Mouse (Mus musculus): Measurements from ENCODE around the gene Gpr161. TPM values are rescaled to one million over a fixed set of nuclear protein-coding genes. Genes with fewer than 3 reads are reported as not detected.

Gene Gpr161
- polyA plus RNA-seq, 1 experiment: 2.8 TPM

DNA sequence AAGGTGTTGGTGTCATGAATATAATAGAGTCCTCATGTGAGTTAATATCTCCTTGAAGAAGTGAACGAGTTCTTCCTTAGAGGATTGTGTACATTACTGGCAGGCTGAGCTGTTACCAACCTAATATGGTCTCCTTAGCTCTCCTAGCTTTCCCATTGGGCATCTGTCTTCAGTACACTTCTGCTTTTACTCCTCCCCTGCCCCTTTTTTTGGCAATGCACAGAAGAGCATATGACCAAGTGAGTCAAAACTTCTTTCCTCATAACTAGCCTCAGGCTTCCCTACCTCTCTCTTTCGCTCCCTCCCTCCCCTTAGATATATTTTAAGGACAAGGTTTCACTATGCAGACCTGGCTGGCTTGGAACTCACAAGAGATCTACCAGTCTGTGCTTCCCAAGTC, 67.7 kb downstream of the Gpr161 start:
- TF ChIP-seq CTCF (IDR thresholded peaks at IDR 0.05; ENCODE audit: low read depth, low read length): no peak
- no peak for TF ChIP-seq EP300 (IDR thresholded peaks at IDR 0.05; ENCODE audit: insufficient read depth, low read depth, low read length)
- no peak for TF ChIP-seq POLR2A (IDR thresholded peaks at IDR 0.05; ENCODE audit: insufficient read depth, low read length)
- H3K36me3 ChIP-seq (ENCODE audit: control insufficient read depth, insufficient read depth, low read length, poor library complexity, severe bottlenecking): no peaks in the 10 kb centered on the region
- H3K27ac ChIP-seq (ENCODE audit: insufficient read depth, low read length): no peak overlapping the region
- no peaks in the 10 kb centered on the region for H3K27me3 ChIP-seq (ENCODE audit: control insufficient read depth, insufficient read depth, low read length, poor library complexity, severe bottlenecking)
- no peak overlapping the region for H3K9ac ChIP-seq (ENCODE audit: low read depth, poor library complexity, severe bottlenecking)
- H3K4me1 ChIP-seq (ENCODE audit: control insufficient read depth, insufficient read depth, low read length): no peaks in the 10 kb centered on the region
- H3K9me3 ChIP-seq (replicated peaks; ENCODE audit: control insufficient read depth, insufficient read depth, low read length, poor library complexity, severe bottlenecking): no peaks in the 10 kb centered on the region
- no peak overlapping the region for H3K4me3 ChIP-seq (ENCODE audit: low read depth, low read length)

- H3K4me3 ChIP-seq (ENCODE audit: low read depth, low read length): no peak overlapping the region
- TF ChIP-seq POLR2A (IDR thresholded peaks at IDR 0.05; ENCODE audit: insufficient read depth, low read length) (no peak), CTCF (IDR thresholded peaks at IDR 0.05; ENCODE audit: low read depth, low read length) (no peak), EP300 (IDR thresholded peaks at IDR 0.05; ENCODE audit: insufficient read depth, low read depth, low read length) (no peak)
- no peaks in the 10 kb centered on the region for H3K9me3 ChIP-seq (replicated peaks; ENCODE audit: control insufficient read depth, insufficient read depth, low read length, poor library complexity, severe bottlenecking)
- H3K27me3 ChIP-seq (ENCODE audit: control insufficient read depth, insufficient read depth, low read length, poor library complexity, severe bottlenecking): no peaks in the 10 kb centered on the region
- H3K36me3 ChIP-seq (ENCODE audit: control insufficient read depth, insufficient read depth, low read length, poor library complexity, severe bottlenecking): no peaks in the 10 kb centered on the region
- no peak overlapping the region for H3K9ac ChIP-seq (ENCODE audit: low read depth, poor library complexity, severe bottlenecking)
- no peaks in the 10 kb centered on the region for H3K4me1 ChIP-seq (ENCODE audit: control insufficient read depth, insufficient read depth, low read length)
- H3K27ac ChIP-seq (ENCODE audit: insufficient read depth, low read length): no peak overlapping the region
Measured at GRCm38 (mm10) chr1:165365057-165365456, 69.5 kb downstream of the Gpr161 start.

DNA sequence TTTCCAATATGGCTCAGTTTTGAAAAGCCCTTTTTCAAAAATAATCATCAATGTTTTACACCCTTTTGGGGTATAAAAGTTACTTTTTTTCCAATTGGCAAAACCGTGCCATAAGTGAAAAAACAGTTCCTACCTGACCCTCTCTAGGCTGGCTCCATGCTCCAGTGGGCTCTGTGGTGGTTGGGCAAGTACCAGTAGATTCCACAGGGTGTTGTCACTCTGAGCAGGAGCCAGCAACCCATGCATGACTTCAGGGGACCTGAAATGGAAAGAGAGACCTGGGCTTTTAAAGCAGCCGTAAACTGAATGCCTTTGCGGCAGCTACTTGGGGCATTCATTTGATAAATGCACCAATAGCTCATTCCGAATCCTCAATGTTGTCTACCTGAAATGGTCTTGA, 75.4 kb downstream of the Gpr161 start:
- H3K27me3 ChIP-seq (ENCODE audit: control insufficient read depth, insufficient read depth, low read length, poor library complexity, severe bottlenecking): no peaks in the 10 kb centered on the region
- no peak overlapping the region for H3K9ac ChIP-seq (ENCODE audit: low read depth, poor library complexity, severe bottlenecking)
- H3K4me1 ChIP-seq (ENCODE audit: control insufficient read depth, insufficient read depth, low read length): no peaks in the 10 kb centered on the region
- H3K27ac ChIP-seq (ENCODE audit: insufficient read depth, low read length): no peak overlapping the region
- no peak for TF ChIP-seq POLR2A (IDR thresholded peaks at IDR 0.05; ENCODE audit: insufficient read depth, low read length)
- no peak for TF ChIP-seq EP300 (IDR thresholded peaks at IDR 0.05; ENCODE audit: insufficient read depth, low read depth, low read length)
- TF ChIP-seq CTCF (IDR thresholded peaks at IDR 0.05; ENCODE audit: low read depth, low read length): no peak
- H3K36me3 ChIP-seq (ENCODE audit: control insufficient read depth, insufficient read depth, low read length, poor library complexity, severe bottlenecking): no peaks in the 10 kb centered on the region
- no peaks in the 10 kb centered on the region for H3K9me3 ChIP-seq (replicated peaks; ENCODE audit: control insufficient read depth, insufficient read depth, low read length, poor library complexity, severe bottlenecking)
- no peak overlapping the region for H3K4me3 ChIP-seq (ENCODE audit: low read depth, low read length)

- no peak for TF ChIP-seq POLR2A (IDR thresholded peaks at IDR 0.05; ENCODE audit: insufficient read depth, low read length)
- TF ChIP-seq EP300 (IDR thresholded peaks at IDR 0.05; ENCODE audit: insufficient read depth, low read depth, low read length): no peak
- TF ChIP-seq CTCF (IDR thresholded peaks at IDR 0.05; ENCODE audit: low read depth, low read length): no peak
- Histone ChIP-seq H3K9me3 (replicated peaks; ENCODE audit: control insufficient read depth, insufficient read depth, low read length, poor library complexity, severe bottlenecking) (no peaks in the 10 kb centered on the region), H3K9ac (ENCODE audit: low read depth, poor library complexity, severe bottlenecking) (no peak overlapping the region), H3K27ac (ENCODE audit: insufficient read depth, low read length) (no peak overlapping the region), H3K4me3 (ENCODE audit: low read depth, low read length) (no peak overlapping the region), H3K27me3 (ENCODE audit: control insufficient read depth, insufficient read depth, low read length, poor library complexity, severe bottlenecking) (no peaks in the 10 kb centered on the region), H3K4me1 (ENCODE audit: control insufficient read depth, insufficient read depth, low read length) (no peaks in the 10 kb centered on the region), H3K36me3 (ENCODE audit: control insufficient read depth, insufficient read depth, low read length, poor library complexity, severe bottlenecking) (no peaks in the 10 kb centered on the region)
Measured at GRCm38 (mm10) chr1:165373839-165374238, 78.2 kb downstream of the Gpr161 start.

Other genes starting within 250 kb of the Gpr161 start
- gene Tbx19, start 135.0 kb upstream of the Gpr161 start, polyA plus RNA-seq (2011; ENCODE audit: insufficient read depth, insufficient read length, low read depth, missing spikeins): not detected in 2 replicates
- 29.9 and 32.5 TPM in 2 replicates for gene Sft2d2, start 101.4 kb upstream of the Gpr161 start, polyA plus RNA-seq (2011; ENCODE audit: insufficient read depth, insufficient read length, low read depth, missing spikeins)
- 69.1 and 88.0 TPM in 2 replicates for gene Tiprl, start 58.8 kb upstream of the Gpr161 start, polyA plus RNA-seq (2011; ENCODE audit: insufficient read depth, insufficient read length, low read depth, missing spikeins)
- gene Dcaf6, start 164.7 kb downstream of the Gpr161 start, polyA plus RNA-seq (2011; ENCODE audit: insufficient read depth, insufficient read length, low read depth, missing spikeins): 17.6 and 19.0 TPM in 2 replicates
- gene Mpc2, start 164.8 kb downstream of the Gpr161 start, polyA plus RNA-seq (2011; ENCODE audit: insufficient read depth, insufficient read length, low read depth, missing spikeins): 13.8 and 14.8 TPM in 2 replicates
- not detected in 2 replicates for gene Adcy10, start 189.4 kb downstream of the Gpr161 start, polyA plus RNA-seq (2011; ENCODE audit: insufficient read depth, insufficient read length, low read depth, missing spikeins)

Measured in ES-Bruce4 (cell line).